Mouse (Mus musculus) bone marrow, adult 2 months (tissue): Measurements from ENCODE around the gene Ppp3ca.

Experiments
- CTCF ChIP-seq: fragments of 200-500 bp; IDR thresholded peaks from 2 replicates; pipeline ENCODE4 v1.5.1; 2011; ENCODE audit warnings: low read length, control low read depth; ENCODE audit not compliant: control insufficient read depth, insufficient read depth
- POLR2A ChIP-seq: fragments of 200-500 bp; IDR thresholded peaks from 2 replicates; pipeline ENCODE4 v1.6.1; 2011; ENCODE audit warnings: low read depth, mild to moderate bottlenecking, control low read depth, low read length, borderline replicate concordance; ENCODE audit not compliant: control insufficient read depth

DNA sequence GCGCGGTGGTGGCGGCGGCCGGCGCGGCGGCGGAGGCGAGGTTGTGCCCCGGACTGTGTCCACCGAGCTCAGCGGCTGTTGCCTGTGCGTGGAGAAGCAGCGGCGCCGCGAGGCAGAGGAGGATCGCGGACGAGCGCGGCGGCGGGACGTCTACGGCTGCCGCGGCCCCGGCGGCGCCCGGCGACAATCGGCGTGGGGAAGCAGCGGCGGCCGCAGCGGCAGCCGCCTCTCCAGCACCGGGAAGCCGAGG lies at the start of gene Ppp3ca:
- TF ChIP-seq POLR2A (no peak), CTCF (no peak)
